Mouse (Mus musculus) liver, embryonic 13.5 days (tissue): ENCODE results near the gene Cacna1f. TPM values are rescaled to one million over a fixed set of nuclear protein-coding genes. Genes with fewer than 3 reads are reported as not detected.
A peak's percentile ranks its signal among the peaks of the same experiment; 100 is the strongest.

ENCODE experiments used
- ATAC-seq: fragments of 200-750 bp; cut with Nextera tagmentation; 2 replicates; pipeline ENCODE4 v1.8.0; 2017; ENCODE audit warnings: low read depth, mild to moderate bottlenecking, moderate number of reproducible peaks, moderate library complexity
- DNase-seq: peaks from one replicate; pipeline ENCODE4 v3.0.0; 2022
- H3K27ac ChIP-seq: fragments of 300-500 bp; sonication (generic); 2 replicates; pipeline ENCODE4 v1.5.1; 2015; ENCODE audit warnings: moderate library complexity, mild to moderate bottlenecking, inconsistent platforms
- H3K27me3 ChIP-seq: fragments of 300-500 bp; sonication (generic); 2 replicates; pipeline ENCODE4 v1.6.1; 2015; ENCODE audit warnings: mild to moderate bottlenecking, inconsistent platforms
- H3K36me3 ChIP-seq: fragments of 300-500 bp; sonication (generic); 2 replicates; pipeline ENCODE4 v1.6.1; 2015; ENCODE audit warnings: mild to moderate bottlenecking, inconsistent platforms
- H3K4me1 ChIP-seq: fragments of 300-500 bp; sonication (generic); replicated peaks from 2 replicates; pipeline ENCODE4 v1.6.1; 2015; ENCODE audit warnings: inconsistent platforms
- H3K4me2 ChIP-seq: fragments of 300-500 bp; sonication (generic); 2 replicates; pipeline ENCODE4 v1.6.1; 2015; ENCODE audit warnings: inconsistent platforms, mild to moderate bottlenecking, moderate library complexity
- H3K4me3 ChIP-seq: fragments of 300-500 bp; sonication (generic); replicated peaks from 2 replicates; pipeline ENCODE4 v1.5.1; 2015; ENCODE audit warnings: mild to moderate bottlenecking, inconsistent platforms
- H3K9ac ChIP-seq: fragments of 300-500 bp; sonication (generic); 2 replicates; pipeline ENCODE4 v1.6.1; 2015; ENCODE audit warnings: mild to moderate bottlenecking, inconsistent platforms
- H3K9me3 ChIP-seq: fragments of 300-500 bp; sonication (generic); replicated peaks from 2 replicates; pipeline ENCODE4 v1.6.1; 2016; ENCODE audit warnings: inconsistent platforms
- WGBS: fragments of 180-500 bp; shearing (Covaris S2); methylation state at CpG from one replicate; pipeline ENCODE4 v1.1.7; 2015; ENCODE audit not compliant: insufficient replicate concordance; 5-methylcytosine and 5-hydroxymethylcytosine counted together
- polyA plus RNA-seq: library from polyadenylated mRNA; unstranded; fragments of >200 nt; fragmentation: Nextera tagmentation; extraction: Ambion mirVana; gene quantifications from 2 replicates; pipeline ENCODE4 v1.2.1, GENCODE M21; 2015

Gene Cacna1f
- 0.10 TPM in 1 of 2 replicates, not detected in the other for polyA plus RNA-seq

- ATAC-seq, result no peak
- H3K9me3 ChIP-seq, result no peaks in the 10 kb centered on the region
- no peak within 1 kb of the TSS for H3K9ac ChIP-seq
- 0 out of 2 replicates have a peak, but pooled peaks cover 6% of the 10 kb centered on the region for H3K36me3 ChIP-seq
- H3K27ac ChIP-seq, result no peak within 1 kb of the TSS
- no peak within 1 kb of the TSS for H3K4me3 ChIP-seq
- 54% methylated on average over 6 of the region's 6 CpGs for WGBS
- H3K4me1 ChIP-seq, result peaks cover 9% of the 10 kb centered on the region; the same call in 1 of the 2 replicates
- H3K27me3 ChIP-seq, result peaks cover 23% of the 10 kb centered on the region
- no peak for DNase-seq
- peak within 1 kb of the TSS; percentile 41; the same call in 1 of the 2 replicates for H3K4me2 ChIP-seq
These were observed at the start of gene Cacna1f for GRCm38 (mm10) chrX:7606783-7607182. Cacna1f (plus strand) TSS chrX:7607083.

GRCm38 (mm10) chrX:7563076-7563475, 43.8 kb upstream of the Cacna1f start:
- 24% methylated on average over 2 of the region's 2 CpGs for WGBS
- H3K9ac ChIP-seq, result no peak overlapping the region
- no peak overlapping the region for H3K4me3 ChIP-seq
- H3K4me1 ChIP-seq, result no peaks in the 10 kb centered on the region
- no peaks in the 10 kb centered on the region for H3K36me3 ChIP-seq
- no peak overlapping the region for H3K4me2 ChIP-seq
- ATAC-seq (no peak), DNase-seq (no peak)
- no peaks in the 10 kb centered on the region for H3K9me3 ChIP-seq
- no peak overlapping the region for H3K27ac ChIP-seq
- H3K27me3 ChIP-seq, result no peaks in the 10 kb centered on the region

- no peak for DNase-seq
- H3K9me3 ChIP-seq, result no peaks in the 10 kb centered on the region
- H3K4me2 ChIP-seq, result no peak overlapping the region
- no peak overlapping the region for H3K4me3 ChIP-seq
- H3K4me1 ChIP-seq, result peaks cover 10% of the 10 kb centered on the region
- ATAC-seq, result no peak
- H3K27me3 ChIP-seq, result no peaks in the 10 kb centered on the region
- 28% methylated on average over 6 of the region's 6 CpGs for WGBS
- H3K36me3 ChIP-seq, result no peaks in the 10 kb centered on the region
- H3K27ac ChIP-seq, result no peak overlapping the region
- no peak overlapping the region for H3K9ac ChIP-seq
These were observed 40.5 kb upstream of the Cacna1f start for GRCm38 (mm10) chrX:7566352-7566751.

DNA sequence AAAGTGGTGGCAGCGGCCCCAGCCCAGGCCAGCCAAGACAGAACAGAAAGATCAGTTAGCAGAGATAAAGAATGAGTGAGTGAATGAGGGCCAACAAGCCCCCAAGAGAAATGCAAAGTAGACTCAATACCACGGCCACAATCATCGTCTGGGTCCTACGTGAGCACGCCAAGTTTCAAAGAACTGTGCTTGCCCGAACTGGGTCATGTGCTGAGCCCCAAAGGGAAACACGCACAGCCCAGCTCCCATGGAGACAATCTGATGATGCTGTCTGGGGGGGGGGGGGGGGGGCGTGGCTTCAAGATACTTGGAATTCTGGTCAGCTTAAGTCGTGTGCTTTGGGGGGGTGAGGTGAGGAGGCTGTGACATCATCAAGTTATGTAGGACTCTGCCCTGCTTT, 39.4 kb upstream of the Cacna1f start:
- DNase-seq, result no peak
- no peaks in the 10 kb centered on the region for H3K9me3 ChIP-seq
- H3K4me1 ChIP-seq, result peaks cover 21% of the 10 kb centered on the region
- H3K4me3 ChIP-seq, result no peak overlapping the region
- H3K27me3 ChIP-seq, result no peaks in the 10 kb centered on the region
- no peak overlapping the region for H3K4me2 ChIP-seq
- ATAC-seq, result no peak
- H3K36me3 ChIP-seq, result no peaks in the 10 kb centered on the region
- 48% methylated on average over 8 of the region's 9 CpGs for WGBS
- no peak overlapping the region for H3K9ac ChIP-seq
- H3K27ac ChIP-seq, result no peak overlapping the region

GRCm38 (mm10) chrX:7570481-7571175, 36.3 kb upstream of the Cacna1f start:
- 32% methylated on average over 7 of the region's 7 CpGs for WGBS
- no peak for DNase-seq
- Histone ChIP-seq H3K4me1 (peaks cover 42% of the 10 kb centered on the region), H3K27ac (no peak overlapping the region), H3K9me3 (no peaks in the 10 kb centered on the region), H3K36me3 (no peaks in the 10 kb centered on the region; the same call in 1 of the 2 replicates), H3K27me3 (no peaks in the 10 kb centered on the region), H3K4me2 (no peak overlapping the region), H3K4me3 (no peak overlapping the region), H3K9ac (no peak overlapping the region)
- no peak for ATAC-seq

DNA sequence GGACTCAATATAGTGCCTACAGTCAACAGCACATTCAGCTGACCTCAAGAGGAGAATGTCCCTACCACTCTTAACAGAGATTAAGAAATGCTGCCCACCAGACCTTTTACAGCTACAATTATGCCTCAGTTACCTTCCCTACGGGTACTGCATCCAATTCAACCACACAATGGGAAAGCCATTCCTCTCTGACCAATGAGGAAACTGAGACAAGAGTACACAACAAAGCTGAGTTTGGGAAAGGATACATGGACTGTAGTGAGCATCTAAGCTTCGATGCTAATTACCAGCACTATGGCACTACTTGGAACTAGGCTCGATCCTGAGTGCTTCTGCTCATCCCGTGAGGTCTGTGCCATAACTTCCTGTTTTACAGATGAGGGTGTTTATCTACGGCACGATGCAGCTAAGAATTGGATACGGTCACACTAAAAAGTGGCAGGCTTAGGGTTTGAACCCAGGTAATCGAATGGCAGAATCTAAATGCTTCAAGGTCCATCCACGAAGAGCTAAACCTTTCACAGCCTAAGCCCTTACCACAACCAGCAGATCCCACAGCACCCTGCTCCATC, 35.2 kb upstream of the Cacna1f start:
- ATAC-seq, result no peak
- Histone ChIP-seq H3K4me2 (0 out of 2 replicates have a peak overlapping the region, but pooled peaks have one; percentile 83), H3K9me3 (no peaks in the 10 kb centered on the region), H3K27ac (no peak overlapping the region), H3K27me3 (no peaks in the 10 kb centered on the region), H3K4me3 (no peak overlapping the region), H3K4me1 (peaks cover 44% of the 10 kb centered on the region), H3K36me3 (no peaks in the 10 kb centered on the region; the same call in 1 of the 2 replicates), H3K9ac (no peak overlapping the region)
- DNase-seq, result no peak
- 67% methylated on average over 9 of the region's 9 CpGs for WGBS

- H3K27me3 ChIP-seq, result no peaks in the 10 kb centered on the region
- no peaks in the 10 kb centered on the region for H3K9me3 ChIP-seq
- DNase-seq (no peak), ATAC-seq (no peak)
- peak overlapping the region; percentile 76; the same call in 1 of the 2 replicates for H3K9ac ChIP-seq
- peak overlapping the region; percentile 83 for H3K4me2 ChIP-seq
- WGBS, result 39% methylated on average over 10 of the region's 10 CpGs
- H3K4me1 ChIP-seq, result peaks cover 44% of the 10 kb centered on the region
- no peaks in the 10 kb centered on the region; the same call in 1 of the 2 replicates for H3K36me3 ChIP-seq
- H3K27ac ChIP-seq, result no peak overlapping the region
- peak overlapping the region; percentile 72; the same call in 1 of the 2 replicates for H3K4me3 ChIP-seq
These were observed 34.4 kb upstream of the Cacna1f start for GRCm38 (mm10) chrX:7572466-7572865.

DNA sequence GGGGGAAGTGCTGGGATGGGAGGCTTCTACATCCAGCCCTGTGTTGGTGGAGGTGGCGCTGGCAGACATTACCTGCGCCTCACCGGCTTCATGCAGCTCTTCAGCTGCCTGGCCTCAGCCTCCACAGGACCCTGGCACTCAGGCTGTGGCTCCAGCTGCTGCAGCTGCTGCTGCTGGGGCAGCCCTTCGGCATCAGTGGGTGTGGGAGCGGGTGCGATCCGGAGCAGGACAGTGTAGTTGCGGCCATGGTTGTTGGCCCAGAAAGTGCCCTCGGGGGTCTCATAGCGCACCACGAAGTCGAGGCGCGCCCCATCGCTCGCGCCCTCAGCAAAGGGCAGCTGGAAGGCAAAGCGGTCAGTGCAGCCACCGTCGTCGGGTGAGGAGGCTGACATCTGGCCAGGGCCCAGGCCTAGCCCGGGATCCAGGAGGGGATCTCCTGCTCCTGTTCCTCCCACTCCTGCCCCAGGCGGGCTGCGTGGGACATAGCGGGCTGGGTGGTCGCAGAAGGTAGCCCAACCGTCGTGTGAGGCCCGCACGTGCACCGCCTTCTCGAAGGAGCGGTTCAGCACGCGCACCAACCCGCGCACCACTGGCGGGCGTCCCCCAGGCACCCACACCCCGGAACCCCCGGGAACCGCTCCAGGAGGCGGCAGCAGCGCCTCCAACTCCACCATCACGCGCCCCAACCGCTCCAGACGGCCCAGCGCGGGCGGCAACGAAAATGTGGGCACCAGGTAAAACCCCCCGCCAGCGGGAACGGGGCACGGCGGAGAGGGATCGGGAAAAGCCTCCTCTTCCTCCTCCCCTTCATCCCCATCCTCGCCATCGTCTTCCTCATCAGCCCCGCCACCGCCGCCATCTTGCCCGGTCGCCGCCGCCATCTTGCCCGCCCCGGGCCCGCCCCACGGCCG, 33.5 kb upstream of the Cacna1f start, which contains the start of gene Foxp3:
TSS of gene Foxp3 (plus strand) at position 469 of the 911 bp plus-strand sequence.
- Histone ChIP-seq H3K27ac (peak within 1 kb of the TSS; percentile 76), H3K9me3 (no peaks in the 10 kb centered on the region), H3K4me3 (peak within 1 kb of the TSS; percentile 72), H3K36me3 (no peaks in the 10 kb centered on the region; the same call in 1 of the 2 replicates), H3K4me2 (peak within 1 kb of the TSS; percentile 83), H3K4me1 (peaks cover 44% of the 10 kb centered on the region), H3K9ac (peak within 1 kb of the TSS; percentile 76), H3K27me3 (no peaks in the 10 kb centered on the region)
- ATAC-seq, result peak; percentile 46
- DNase-seq, result peak; percentile 12
- 22% methylated on average over 66 of the region's 72 CpGs for WGBS

- Histone ChIP-seq H3K9ac (peak within 1 kb of the TSS; percentile 76), H3K27ac (peak within 1 kb of the TSS; percentile 76), H3K4me1 (peaks cover 44% of the 10 kb centered on the region), H3K4me3 (peak within 1 kb of the TSS; percentile 72), H3K9me3 (no peaks in the 10 kb centered on the region), H3K36me3 (no peaks in the 10 kb centered on the region; the same call in 1 of the 2 replicates), H3K27me3 (no peaks in the 10 kb centered on the region), H3K4me2 (peak within 1 kb of the TSS; percentile 83)
- ATAC-seq (peak; percentile 96), DNase-seq (peak; percentile 92)
- 11% methylated on average over 58 of the region's 65 CpGs for WGBS
These were observed 32.6 kb upstream of the Cacna1f start, which contains the start of gene Ppp1r3f for GRCm38 (mm10) chrX:7574087-7574884. Ppp1r3f (minus strand) TSS chrX:7574283.

DNA sequence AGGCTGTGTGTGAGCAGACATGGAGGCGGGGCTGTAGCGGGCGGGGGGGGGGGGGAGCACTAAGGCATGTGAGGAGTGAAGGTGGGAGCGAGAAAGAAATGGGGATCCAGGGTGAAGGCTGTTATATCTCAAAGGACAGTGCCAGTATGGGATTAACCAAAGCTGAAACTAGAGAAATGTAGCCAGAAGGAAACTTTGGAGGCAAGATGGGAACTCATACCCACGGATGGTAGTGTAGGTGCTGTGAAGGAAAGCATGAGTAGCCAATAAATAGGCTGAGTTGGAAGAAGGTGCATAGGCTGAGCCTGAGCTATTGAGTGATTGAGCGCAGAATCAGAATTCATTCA, 32.0 kb upstream of the Cacna1f start:
- ATAC-seq (no peak), DNase-seq (no peak)
- Histone ChIP-seq H3K4me2 (peak overlapping the region; percentile 59), H3K9ac (0 out of 2 replicates have a peak overlapping the region, but pooled peaks have one; percentile 2), H3K4me3 (peak overlapping the region; percentile 72), H3K9me3 (no peaks in the 10 kb centered on the region), H3K27me3 (no peaks in the 10 kb centered on the region), H3K4me1 (peaks cover 44% of the 10 kb centered on the region), H3K27ac (no peak overlapping the region), H3K36me3 (no peaks in the 10 kb centered on the region; the same call in 1 of the 2 replicates)
- WGBS, result 12% methylated on average over 5 of the region's 6 CpGs
